Mouse (Mus musculus): Measurements from ENCODE around the gene Lap3.

GRCm38 (mm10) chr5:45497564-45497963 is 4.4 kb downstream of the Lap3 start:
- TF ChIP-seq EP300 (IDR thresholded peaks at IDR 0.05; ENCODE audit: insufficient read depth, low read depth, low read length) = no peak
- TF ChIP-seq POLR2A (IDR thresholded peaks at IDR 0.05; ENCODE audit: insufficient read depth, low read depth, low read length) = no peak
- no peak for TF ChIP-seq CTCF (IDR thresholded peaks at IDR 0.05)
